Mouse (Mus musculus) intestine, embryonic 16.5 days (tissue): Measurements from ENCODE around the gene Vtn. TPM values are rescaled to one million over a fixed set of nuclear protein-coding genes. Genes with fewer than 3 reads are reported as not detected.
A peak's percentile ranks its signal among the peaks of the same experiment; 100 is the strongest.

Source experiments
- ATAC-seq: fragments of 200-750 bp; cut with Nextera tagmentation; 2 replicates; pipeline ENCODE4 v1.8.0; 2017; ENCODE audit warnings: moderate TSS enrichment, moderate library complexity
- H3K27ac ChIP-seq: fragments of 300-500 bp; sonication (generic); 2 replicates; pipeline ENCODE4 v1.5.1; 2014; ENCODE audit warnings: mild to moderate bottlenecking, low read length
- H3K27me3 ChIP-seq: fragments of 300-500 bp; sonication (generic); replicated peaks from 2 replicates; pipeline ENCODE4 v1.6.1; 2014; ENCODE audit warnings: low read length, control low read depth, mixed read lengths; ENCODE audit not compliant: control insufficient read depth, insufficient read depth
- H3K36me3 ChIP-seq: fragments of 300-500 bp; sonication (generic); 2 replicates; pipeline ENCODE4 v1.6.1; 2014; ENCODE audit warnings: low read length, control low read depth; ENCODE audit not compliant: control insufficient read depth, insufficient read depth
- H3K4me1 ChIP-seq: fragments of 300-500 bp; sonication (generic); 2 replicates; pipeline ENCODE4 v1.6.1; 2014; ENCODE audit warnings: low read length, control low read depth, mixed read lengths; ENCODE audit not compliant: control insufficient read depth, insufficient read depth
- H3K4me2 ChIP-seq: fragments of 300-500 bp; sonication (generic); 2 replicates; pipeline ENCODE4 v1.6.1; 2014; ENCODE audit warnings: low read depth, low read length, control low read depth
- H3K4me3 ChIP-seq: fragments of 300-500 bp; sonication (generic); 2 replicates; pipeline ENCODE4 v1.5.1; 2014; ENCODE audit warnings: mild to moderate bottlenecking, low read length
- H3K9ac ChIP-seq: fragments of 300-500 bp; sonication (generic); 2 replicates; pipeline ENCODE4 v1.6.1; 2014; ENCODE audit warnings: low read depth, low read length
- H3K9me3 ChIP-seq: fragments of 300-500 bp; sonication (generic); 2 replicates; pipeline ENCODE4 v1.6.1; 2016; ENCODE audit warnings: low read length, control low read depth; ENCODE audit not compliant: control insufficient read depth
- WGBS: fragments of 180-500 bp; shearing (Covaris S2); extraction: QIAGEN DNeasy Blood & Tissue Kit; methylation state at CpG from one replicate; pipeline ENCODE4 v1.1.7; 2014; 5-methylcytosine and 5-hydroxymethylcytosine counted together
- polyA plus RNA-seq: library from polyadenylated mRNA; unstranded; fragments of >200 nt; fragmentation: Nextera tagmentation; extraction: Ambion mirVana; gene quantifications from 2 replicates; pipeline ENCODE4 v1.2.1, GENCODE M21; 2015

The Vtn gene
- 18.1 and 29.3 TPM in 2 replicates for polyA plus RNA-seq

GRCm38 (mm10) chr11:78499004-78499403 lies at the start of gene Vtn:
Vtn (plus strand) TSS chr11:78499091.
- Histone ChIP-seq H3K4me2 (peak within 1 kb of the TSS; percentile 96), H3K4me3 (peak within 1 kb of the TSS; percentile 56), H3K4me1 (peaks cover 8% of the 10 kb centered on the region), H3K9ac (no peak within 1 kb of the TSS), H3K27me3 (peaks cover 26% of the 10 kb centered on the region), H3K9me3 (no peaks in the 10 kb centered on the region), H3K36me3 (no peaks in the 10 kb centered on the region), H3K27ac (no peak within 1 kb of the TSS)
- WGBS = 56% methylated on average over 7 of the region's 7 CpGs
- ATAC-seq = no peak

- no peak overlapping the region for H3K9ac ChIP-seq
- no peak overlapping the region for H3K27ac ChIP-seq
- ATAC-seq = no peak
- no peaks in the 10 kb centered on the region for H3K36me3 ChIP-seq
- no peaks in the 10 kb centered on the region for H3K9me3 ChIP-seq
- WGBS = 41% methylated on average over 2 of the region's 2 CpGs
- H3K4me3 ChIP-seq = no peak overlapping the region
- H3K4me1 ChIP-seq = no peaks in the 10 kb centered on the region
- no peak overlapping the region for H3K4me2 ChIP-seq
- H3K27me3 ChIP-seq = no peaks in the 10 kb centered on the region
Observed at GRCm38 (mm10) chr11:78450337-78450736, 48.6 kb upstream of the Vtn start.

- WGBS = 17% methylated on average over 4 of the region's 4 CpGs
- no peak overlapping the region for H3K4me3 ChIP-seq
Observed at GRCm38 (mm10) chr11:78453675-78454074, 45.2 kb upstream of the Vtn start.

GRCm38 (mm10) chr11:78454276-78454675 lies 44.6 kb upstream of the Vtn start:
- H3K36me3 ChIP-seq = no peaks in the 10 kb centered on the region
- H3K27me3 ChIP-seq = no peaks in the 10 kb centered on the region
- H3K27ac ChIP-seq = no peak overlapping the region
- H3K4me2 ChIP-seq = no peak overlapping the region
- H3K9me3 ChIP-seq = no peaks in the 10 kb centered on the region
- no peak overlapping the region for H3K4me3 ChIP-seq
- H3K4me1 ChIP-seq = no peaks in the 10 kb centered on the region
- no peak overlapping the region for H3K9ac ChIP-seq
- ATAC-seq = no peak
- WGBS = 75% methylated on average over 7 of the region's 7 CpGs

More at GRCm38 (mm10) chr11:78453675-78454074, 45.2 kb upstream of the Vtn start:
- H3K9ac ChIP-seq = no peak overlapping the region
- H3K27me3 ChIP-seq = no peaks in the 10 kb centered on the region
- no peaks in the 10 kb centered on the region for H3K9me3 ChIP-seq
- H3K27ac ChIP-seq = no peak overlapping the region
- no peak for ATAC-seq
- no peaks in the 10 kb centered on the region for H3K36me3 ChIP-seq
- no peak overlapping the region for H3K4me2 ChIP-seq
- H3K4me1 ChIP-seq = no peaks in the 10 kb centered on the region

- no peaks in the 10 kb centered on the region for H3K36me3 ChIP-seq
- ATAC-seq = no peak
- WGBS = 39% methylated on average over 5 of the region's 5 CpGs
- no peak overlapping the region for H3K4me2 ChIP-seq
- H3K9ac ChIP-seq = no peak overlapping the region
- H3K9me3 ChIP-seq = no peaks in the 10 kb centered on the region
- no peak overlapping the region for H3K4me3 ChIP-seq
- no peak overlapping the region for H3K27ac ChIP-seq
- no peaks in the 10 kb centered on the region for H3K4me1 ChIP-seq
- H3K27me3 ChIP-seq = no peaks in the 10 kb centered on the region
Observed at GRCm38 (mm10) chr11:78455308-78455707, 43.6 kb upstream of the Vtn start.

GRCm38 (mm10) chr11:78458740-78459139 lies 40.2 kb upstream of the Vtn start:
- WGBS = 84% methylated on average over 17 of the region's 17 CpGs
- Histone ChIP-seq H3K9me3 (peaks cover 5% of the 10 kb centered on the region; the same call in 1 of the 2 replicates), H3K4me3 (no peak overlapping the region), H3K36me3 (no peaks in the 10 kb centered on the region), H3K4me2 (no peak overlapping the region), H3K9ac (no peak overlapping the region), H3K27ac (no peak overlapping the region), H3K27me3 (no peaks in the 10 kb centered on the region), H3K4me1 (peaks cover 2% of the 10 kb centered on the region)
- no peak for ATAC-seq

GRCm38 (mm10) chr11:78461894-78462293 lies 37.0 kb upstream of the Vtn start:
- H3K27ac ChIP-seq = no peak overlapping the region
- peaks cover 22% of the 10 kb centered on the region for H3K4me1 ChIP-seq
- no peaks in the 10 kb centered on the region for H3K36me3 ChIP-seq
- peaks cover 5% of the 10 kb centered on the region; the same call in 1 of the 2 replicates for H3K9me3 ChIP-seq
- WGBS = 64% methylated on average over 1 of the region's 1 CpGs
- no peak overlapping the region for H3K9ac ChIP-seq
- no peak overlapping the region for H3K4me2 ChIP-seq
- H3K4me3 ChIP-seq = no peak overlapping the region
- no peaks in the 10 kb centered on the region for H3K27me3 ChIP-seq
- no peak for ATAC-seq

- peak; percentile 49; the same call in 1 of the 2 replicates for ATAC-seq
- Histone ChIP-seq H3K27ac (no peak overlapping the region), H3K4me1 (peaks cover 22% of the 10 kb centered on the region), H3K9me3 (peaks cover 5% of the 10 kb centered on the region; the same call in 1 of the 2 replicates), H3K9ac (no peak overlapping the region), H3K4me3 (no peak overlapping the region), H3K36me3 (no peaks in the 10 kb centered on the region), H3K27me3 (no peaks in the 10 kb centered on the region), H3K4me2 (no peak overlapping the region)
- WGBS = 58% methylated on average over 5 of the region's 5 CpGs
Observed at GRCm38 (mm10) chr11:78462669-78463068, 36.2 kb upstream of the Vtn start.

GRCm38 (mm10) chr11:78463286-78464036 lies 35.4 kb upstream of the Vtn start:
- peaks cover 5% of the 10 kb centered on the region; the same call in 1 of the 2 replicates for H3K9me3 ChIP-seq
- no peak overlapping the region for H3K9ac ChIP-seq
- ATAC-seq = peak; percentile 50
- no peaks in the 10 kb centered on the region for H3K36me3 ChIP-seq
- no peak overlapping the region for H3K27ac ChIP-seq
- H3K4me2 ChIP-seq = peak overlapping the region; percentile 13; the same call in 1 of the 2 replicates
- no peak overlapping the region for H3K4me3 ChIP-seq
- H3K4me1 ChIP-seq = peaks cover 22% of the 10 kb centered on the region
- 45% methylated on average over 13 of the region's 13 CpGs for WGBS
- H3K27me3 ChIP-seq = no peaks in the 10 kb centered on the region
